Mouse (Mus musculus) WW6 (cell line): Measurements from ENCODE around the gene AA792892.
"Not testable (repeated sequence)": the region's sequence is repeated elsewhere in the genome, so short reads cannot be mapped to it uniquely, and the experiment has no call there.

Source experiments
- DNase-seq: peaks from one replicate; pipeline ENCODE4 v3.0.0-alpha.2; 2013; ENCODE audit warnings: low read depth, low spot score

Gene AA792892

DNA sequence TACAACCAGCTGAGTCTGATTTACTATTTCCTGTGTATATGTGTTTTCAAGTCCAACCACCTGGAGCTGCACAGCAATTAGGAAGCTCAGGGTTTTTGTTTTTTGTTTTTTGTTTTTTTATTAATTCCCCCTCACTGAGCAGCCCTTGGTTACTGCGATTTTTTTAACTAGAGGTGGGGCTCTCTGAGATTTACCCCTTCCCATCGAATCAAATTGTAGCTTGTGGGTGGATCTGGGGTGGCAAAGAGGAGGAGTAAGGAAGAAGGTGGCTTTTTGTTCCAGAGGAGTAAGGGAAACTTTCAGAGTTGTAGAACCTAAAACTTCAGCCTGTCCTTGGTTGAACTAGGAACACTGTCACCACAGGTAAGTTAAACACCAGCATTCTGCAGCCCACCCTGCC is at the start of gene AA792892:
Gene AA792892, plus strand, starts transcription at position 301 of the 400 bp plus-strand sequence.
- not testable (repeated sequence) for DNase-seq

DNA sequence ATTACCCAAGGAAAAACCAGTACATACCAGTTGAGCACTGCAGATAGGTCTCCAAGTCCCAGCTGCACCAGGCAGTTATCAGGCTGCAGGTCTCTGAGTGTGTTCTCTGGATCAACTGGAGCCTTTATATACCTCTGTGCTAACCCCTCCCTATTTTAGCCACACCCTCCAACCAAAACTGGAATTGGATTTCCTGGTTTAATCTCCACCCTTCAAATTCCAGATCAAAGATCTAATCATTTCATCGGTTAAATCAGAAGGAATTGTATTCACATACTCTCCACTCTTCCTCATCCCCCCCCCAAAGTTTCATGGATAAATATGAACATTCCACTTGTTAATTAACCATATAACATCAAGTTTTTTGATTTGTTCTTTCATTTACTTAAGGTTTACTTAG is 32.9 kb upstream of the AA792892 start, which contains the start of gene A430089I19Rik:
Gene A430089I19Rik, minus strand, starts transcription at position 101 of the 400 bp plus-strand sequence.
- not testable (repeated sequence) for DNase-seq

DNA sequence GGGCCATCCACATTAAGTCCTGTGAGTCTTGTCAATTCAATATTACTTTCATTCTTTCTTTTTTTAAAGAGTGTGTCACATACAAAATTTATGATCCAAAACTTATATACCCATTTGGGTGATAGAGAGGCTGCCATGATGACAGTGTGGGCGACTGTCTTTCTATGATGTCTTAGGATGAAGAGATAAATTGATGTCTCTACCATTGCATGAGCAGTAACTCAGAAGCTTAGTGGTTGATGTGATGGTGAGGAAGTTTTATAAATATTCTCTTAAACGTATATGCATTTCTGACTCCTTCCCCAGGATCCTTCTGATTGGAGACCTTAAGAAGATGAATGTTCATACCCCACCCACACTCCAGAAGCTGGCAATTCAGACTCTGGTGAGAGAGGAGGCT is 25.4 kb upstream of the AA792892 start, which contains the start of gene Gm6502:
Gene Gm6502, plus strand, starts transcription at position 301 of the 400 bp plus-strand sequence.
- not testable (repeated sequence) for DNase-seq
